In genomic region chr1:78310861-78311341, GRCm38 (mm10) we compare ENCODE assay signal across 8 mouse cellular contexts. TPM values are rescaled to one million over a fixed set of nuclear protein-coding genes. Genes with fewer than 3 reads are reported as not detected.
DNase-seq lines count a peak whose midpoint lies in the region; ATAC-seq and TF ChIP-seq lines count a peak whose summit lies in the region.

No protein-coding gene starts in this region.

- H3K4me1 ChIP-seq in heart, embryonic 11.5 days (ENCODE audit: control insufficient read depth, insufficient read depth, low read length): peaks cover 14% of the 10 kb centered on the region
- peaks cover 10% of the 10 kb centered on the region for H3K4me1 ChIP-seq in embryonic facial prominence, embryonic 14.5 days (ENCODE audit: control insufficient read depth, insufficient read depth, low read length)
- H3K4me1 ChIP-seq in hindbrain, postnatal 0 days (ENCODE audit: insufficient read depth, low read length): peaks cover 11% of the 10 kb centered on the region
- peaks cover 33% of the 10 kb centered on the region for H3K4me1 ChIP-seq in limb, embryonic 10.5 days
- H3K4me1 ChIP-seq in midbrain, embryonic 16.5 days (ENCODE audit: control insufficient read depth, insufficient read depth, low read length): peaks cover 23% of the 10 kb centered on the region

- no peak for DNase-seq in heart, postnatal 25 days (ENCODE audit: low spot score)
- peak; percentile 69 for DNase-seq in embryonic facial prominence, embryonic 14.5 days (ENCODE audit: low spot score)
- DNase-seq in hindbrain, postnatal 0 days (ENCODE audit: low spot score): peak; percentile 61
- DNase-seq in limb, embryonic 10.5 days (ENCODE audit: low spot score): peak; percentile 55
- no peak for DNase-seq in thymus, postnatal 10 days (ENCODE audit: low spot score in 2 of 2)

- no peak for TF ChIP-seq CTCF in hindbrain, postnatal 0 days (IDR thresholded peaks at IDR 0.05; ENCODE audit: low read depth)

- no peaks in the 10 kb centered on the region for H3K9me3 ChIP-seq in heart, embryonic 11.5 days (replicated peaks; ENCODE audit: control insufficient read depth, low read length)
- H3K9me3 ChIP-seq in embryonic facial prominence, embryonic 14.5 days (ENCODE audit: control insufficient read depth, low read length): no peaks in the 10 kb centered on the region
- no peaks in the 10 kb centered on the region for H3K9me3 ChIP-seq in hindbrain, postnatal 0 days (ENCODE audit: low read length)
- no peaks in the 10 kb centered on the region for H3K9me3 ChIP-seq in limb, embryonic 10.5 days (replicated peaks)
- H3K9me3 ChIP-seq in midbrain, embryonic 16.5 days (replicated peaks; ENCODE audit: control insufficient read depth, low read length, poor library complexity, severe bottlenecking): no peaks in the 10 kb centered on the region

- no peaks in the 10 kb centered on the region for H3K36me3 ChIP-seq in heart, embryonic 11.5 days (ENCODE audit: control insufficient read depth, insufficient read depth, low read length)
- no peaks in the 10 kb centered on the region for H3K36me3 ChIP-seq in embryonic facial prominence, embryonic 14.5 days (ENCODE audit: control insufficient read depth, insufficient read depth, low read length)
- no peaks in the 10 kb centered on the region for H3K36me3 ChIP-seq in hindbrain, postnatal 0 days (ENCODE audit: insufficient read depth, low read length)
- no peaks in the 10 kb centered on the region for H3K36me3 ChIP-seq in limb, embryonic 10.5 days
- no peaks in the 10 kb centered on the region for H3K36me3 ChIP-seq in midbrain, embryonic 16.5 days (ENCODE audit: control insufficient read depth, insufficient read depth, low read length)

- ATAC-seq in heart, embryonic 11.5 days (replicated peaks; ENCODE audit: insufficient number of reproducible peaks, low FRiP score, low TSS enrichment): no peak; the same call in 1 of the 2 replicates
- ATAC-seq in embryonic facial prominence, embryonic 14.5 days (ENCODE audit: low read depth): peak; percentile 86
- ATAC-seq in hindbrain, postnatal 0 days: peak; percentile 83
- peak; percentile 75; the same call in 1 of the 2 replicates for ATAC-seq in midbrain, embryonic 16.5 days
- no peak for ATAC-seq in erythroblast, adult 5-6 weeks (replicated peaks; ENCODE audit: low FRiP score, poor library complexity, severe bottlenecking)

- H3K27ac ChIP-seq in heart, embryonic 11.5 days (ENCODE audit: low read depth, low read length): no peak overlapping the region
- H3K27ac ChIP-seq in embryonic facial prominence, embryonic 14.5 days (replicated peaks; ENCODE audit: low read depth, low read length): no peak overlapping the region
- H3K27ac ChIP-seq in hindbrain, postnatal 0 days: no peak overlapping the region
- no peak overlapping the region for H3K27ac ChIP-seq in limb, embryonic 10.5 days
- H3K27ac ChIP-seq in midbrain, embryonic 16.5 days (ENCODE audit: low read length): no peak overlapping the region

- 0% methylated on average over 17 of the region's 17 CpGs for WGBS in heart, embryonic 11.5 days (ENCODE audit: insufficient replicate concordance)
- WGBS in embryonic facial prominence, embryonic 14.5 days: under 1% methylated on average over 16 of the region's 17 CpGs
- under 1% methylated on average over 17 of the region's 17 CpGs for WGBS in hindbrain, postnatal 0 days
- 0% methylated on average over 17 of the region's 17 CpGs for WGBS in limb, embryonic 10.5 days
- WGBS in midbrain, embryonic 16.5 days: under 1% methylated on average over 17 of the region's 17 CpGs

- no peak overlapping the region for H3K9ac ChIP-seq in heart, embryonic 11.5 days (ENCODE audit: low read depth, low read length)
- peak overlapping the region; percentile 55; the same call in 1 of the 2 replicates for H3K9ac ChIP-seq in embryonic facial prominence, embryonic 14.5 days (ENCODE audit: low read depth, low read length)
- peak overlapping the region; percentile 35; the same call in 1 of the 2 replicates for H3K9ac ChIP-seq in hindbrain, postnatal 0 days (replicated peaks; ENCODE audit: low read length)
- no peak overlapping the region; the same call in 1 of the 2 replicates for H3K9ac ChIP-seq in midbrain, embryonic 16.5 days (ENCODE audit: low read depth, low read length)

- H3K27me3 ChIP-seq in heart, embryonic 11.5 days (ENCODE audit: control insufficient read depth, insufficient read depth, low read length): peaks cover 37% of the 10 kb centered on the region
- H3K27me3 ChIP-seq in embryonic facial prominence, embryonic 14.5 days (replicated peaks; ENCODE audit: control insufficient read depth, insufficient read depth, low read length): peaks cover 39% of the 10 kb centered on the region
- H3K27me3 ChIP-seq in hindbrain, postnatal 0 days (ENCODE audit: insufficient read depth, low read length): 0 out of 2 replicates have a peak, but pooled peaks cover 10% of the 10 kb centered on the region
- peaks cover 71% of the 10 kb centered on the region for H3K27me3 ChIP-seq in limb, embryonic 10.5 days (ENCODE audit: low read depth, poor library complexity, severe bottlenecking)
- H3K27me3 ChIP-seq in midbrain, embryonic 16.5 days (ENCODE audit: control insufficient read depth, insufficient read depth, low read depth, low read length): peaks cover 7% of the 10 kb centered on the region

- peak overlapping the region; percentile 61 for H3K4me3 ChIP-seq in heart, embryonic 11.5 days (ENCODE audit: low read depth, low read length)
- H3K4me3 ChIP-seq in embryonic facial prominence, embryonic 14.5 days (ENCODE audit: low read depth, low read length): peak overlapping the region; percentile 60
- H3K4me3 ChIP-seq in hindbrain, postnatal 0 days (ENCODE audit: low read length): peak overlapping the region; percentile 61
- peak overlapping the region; percentile 71 for H3K4me3 ChIP-seq in limb, embryonic 10.5 days
- peak overlapping the region; percentile 74 for H3K4me3 ChIP-seq in midbrain, embryonic 16.5 days (ENCODE audit: low read depth, low read length)

- intact Hi-C loops in heart, postnatal 25 days (cut with DNase I): no loop called here

- peak overlapping the region; percentile 99 for H3K4me2 ChIP-seq in heart, embryonic 11.5 days
- H3K4me2 ChIP-seq in embryonic facial prominence, embryonic 14.5 days (ENCODE audit: low read depth, low read length): peak overlapping the region; percentile 99
- peak overlapping the region; percentile 84 for H3K4me2 ChIP-seq in hindbrain, postnatal 0 days (ENCODE audit: low read depth, low read length)
- H3K4me2 ChIP-seq in midbrain, embryonic 16.5 days (ENCODE audit: low read length): peak overlapping the region; percentile 100

RNA-seq across cellular contexts. Expression of gene Sgpp2, which starts 0.8 kb away (rescaled TPM):
- polyA plus RNA-seq in heart, embryonic 11.5 days (2014; fragmentation: Nextera tagmentation; extraction: Ambion mirVana): 0.28 and 0.46 TPM in 2 replicates
- not detected for total RNA-seq in heart, postnatal 25 days (2021)
- polyA plus RNA-seq in embryonic facial prominence, embryonic 14.5 days (2014; fragmentation: Nextera tagmentation; extraction: Ambion mirVana): 2.3 and 2.6 TPM in 2 replicates
- 5.0 TPM in 2 replicates for total RNA-seq in hindbrain, postnatal 0 days (2014; rRNA removed)
- polyA plus RNA-seq in hindbrain, postnatal 0 days (2015; fragmentation: Nextera tagmentation; extraction: Ambion mirVana): 2.8 and 3.3 TPM in 2 replicates
- polyA plus RNA-seq in limb, embryonic 10.5 days (2016; fragmentation: Nextera tagmentation; extraction: Ambion mirVana): 0.59 and 0.78 TPM in 2 replicates
- 1.0 and 1.6 TPM in 2 replicates for polyA plus RNA-seq in midbrain, embryonic 16.5 days (2015; fragmentation: Nextera tagmentation; extraction: Ambion mirVana)
- not detected in 2 replicates for total RNA-seq in erythroblast, adult 5-6 weeks (2015; ENCODE audit: low replicate concordance)
- total RNA-seq in erythroblast, adult 5-6 weeks (2017; ENCODE audit: low replicate concordance): not detected in 2 replicates

Comparison
In these comparisons a context has a peak if more than half of its experiments do, and no peak if none do; other contexts are left out.
1. ATAC-seq: peak in embryonic facial prominence, embryonic 14.5 days (single experiment), hindbrain, postnatal 0 days (single experiment) and midbrain, embryonic 16.5 days (single experiment); none in heart, embryonic 11.5 days (single experiment) and erythroblast, adult 5-6 weeks (single experiment).
2. H3K9ac ChIP-seq: peak in embryonic facial prominence, embryonic 14.5 days (single experiment) and hindbrain, postnatal 0 days (single experiment); none in heart, embryonic 11.5 days (single experiment) and midbrain, embryonic 16.5 days (single experiment).
3. DNase-seq: peak in embryonic facial prominence, embryonic 14.5 days (single experiment), hindbrain, postnatal 0 days (single experiment) and limb, embryonic 10.5 days (single experiment); none in heart, postnatal 25 days (single experiment) and thymus, postnatal 10 days (0 of 2).
4. Peak in every context shown above with its lines, with median percentiles within 50 percentile points of each other: H3K4me2 ChIP-seq and H3K4me3 ChIP-seq.